Mouse (Mus musculus): ENCODE data around the gene Gm5458.
"Not testable (repeated sequence)": the region's sequence is repeated elsewhere in the genome, so short reads cannot be mapped to it uniquely, and the experiment has no call there.

The Gm5458 gene

DNA sequence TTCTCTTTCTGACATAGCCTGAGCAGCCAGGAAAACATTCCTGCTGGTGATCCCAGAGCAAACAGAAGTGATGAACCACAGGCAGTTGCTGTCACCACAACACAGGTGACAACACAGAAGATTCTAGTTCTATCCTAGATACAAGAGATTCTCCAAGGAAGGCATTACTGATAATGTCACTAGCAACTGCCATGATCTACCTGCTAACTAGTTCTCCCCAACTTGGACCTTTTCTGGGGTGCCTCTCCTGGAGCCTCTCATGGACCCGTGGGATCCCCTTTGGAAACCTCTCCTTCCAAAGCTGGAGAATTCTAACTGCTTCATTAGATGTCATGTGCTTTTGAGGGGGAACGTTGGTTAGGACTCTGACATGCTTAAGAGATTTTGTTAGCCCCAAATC lies at the start of gene Gm5458:
TSS of gene Gm5458 (minus strand) at position 101 of the 400 bp plus-strand sequence.
- in situ Hi-C loops (cut with MboI, MseI): not testable (repeated sequence)

DNA sequence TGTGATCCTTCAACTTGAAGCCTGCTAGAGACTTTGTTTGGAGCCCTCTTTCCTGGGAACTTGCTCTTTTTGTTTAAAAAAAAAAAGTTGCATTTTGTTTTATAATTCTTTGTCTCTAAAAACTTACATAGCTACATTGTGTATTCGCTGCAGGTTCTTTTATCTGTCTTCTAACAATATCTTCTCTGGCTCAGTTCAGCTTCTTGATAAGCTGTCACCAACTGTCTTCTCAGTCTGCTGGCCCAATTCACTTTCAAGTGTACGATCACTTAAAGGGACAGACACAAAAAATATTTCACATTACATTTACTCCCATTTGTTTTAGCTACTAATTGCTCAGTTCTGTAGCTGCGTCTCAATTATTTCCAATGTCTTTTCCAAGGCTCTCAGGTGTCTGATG lies 43.9 kb upstream of the Gm5458 start:
- in situ Hi-C loops (cut with MboI, MseI): no loop called here

DNA sequence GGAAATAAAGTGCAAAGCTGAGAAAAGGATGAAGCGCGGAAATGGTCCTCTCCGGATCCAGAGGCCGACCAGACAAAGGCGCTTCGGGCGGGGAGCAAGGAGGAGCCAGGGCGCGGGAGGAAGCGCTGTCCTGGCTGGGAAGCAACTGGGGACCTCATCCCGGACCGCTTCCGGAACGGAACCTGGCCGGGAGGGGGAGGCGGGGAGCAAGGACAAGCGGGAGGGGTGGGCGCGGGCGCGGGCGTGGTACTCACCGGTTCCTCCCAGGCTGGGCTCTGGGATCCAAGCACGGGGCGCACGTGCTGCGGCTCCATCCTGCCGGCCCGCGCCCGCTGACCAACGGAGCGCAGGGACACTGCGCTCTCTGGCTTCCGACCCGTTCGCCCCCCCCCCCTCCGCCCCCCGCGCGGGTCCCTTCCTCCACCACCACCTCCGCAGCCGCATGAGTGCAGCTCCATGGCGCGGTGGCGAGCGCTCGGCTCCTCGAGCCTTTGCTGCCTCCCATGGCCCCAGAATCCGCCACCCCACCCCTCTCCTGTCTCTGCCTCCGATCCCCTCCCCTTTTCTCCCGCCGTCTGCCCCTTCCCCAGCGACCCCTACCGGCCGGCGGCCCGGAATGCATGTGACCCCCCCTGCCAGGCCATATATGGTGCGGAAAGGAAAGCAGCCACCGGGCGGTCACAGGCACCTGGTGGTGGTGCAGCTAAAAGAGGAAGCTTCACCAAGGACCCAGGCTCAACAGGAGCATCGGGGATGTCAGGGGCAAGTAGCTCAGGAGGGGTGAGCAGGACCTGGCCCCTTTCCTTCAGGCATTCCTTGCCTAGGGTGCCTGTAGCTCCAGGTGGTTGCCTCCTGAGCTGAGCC lies 17.3 kb downstream of the Gm5458 start, which contains the start of gene Gm2237:
TSS of gene Gm2237 (minus strand) at position 332 of the 864 bp plus-strand sequence.
- in situ Hi-C loops (cut with MboI, MseI): not testable (repeated sequence)

GRCm38 (mm10) chr14:19549863-19550262 lies 52.5 kb downstream of the Gm5458 start, which contains the start of gene Gm2244:
Gm2244 (minus strand) TSS chr14:19549963.
- in situ Hi-C loops (cut with MboI, MseI): not testable (repeated sequence)
